Mouse (Mus musculus) urinary bladder, postnatal 25 days (tissue): ENCODE data around the gene Pskh1.
A peak's percentile ranks its signal among the peaks of the same experiment; 100 is the strongest.

Experiments used
- DNase-seq: peaks from one replicate; pipeline ENCODE4 v3.0.0; 2022; ENCODE audit warnings: low spot score

Pskh1 gene

DNA sequence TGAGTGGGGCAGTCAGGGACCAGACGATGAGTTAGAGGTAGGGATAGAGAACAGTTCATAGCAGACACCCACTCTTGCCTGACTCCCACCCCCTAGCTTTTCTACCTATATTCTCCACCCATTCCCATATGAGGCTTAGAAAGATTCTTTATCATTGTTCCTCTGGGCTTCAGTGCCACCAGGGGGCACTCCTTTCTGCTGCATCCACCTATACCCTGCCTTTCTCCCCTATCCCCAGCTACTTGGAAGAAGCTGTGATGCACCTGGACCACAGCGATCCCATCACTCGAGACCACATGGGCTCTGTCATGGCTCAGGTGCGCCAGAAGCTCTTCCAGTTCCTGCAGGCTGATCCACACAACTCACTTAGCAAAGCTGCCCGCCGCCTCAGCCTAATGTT lies 7.8 kb upstream of the Pskh1 start:
- no peak for DNase-seq

DNA sequence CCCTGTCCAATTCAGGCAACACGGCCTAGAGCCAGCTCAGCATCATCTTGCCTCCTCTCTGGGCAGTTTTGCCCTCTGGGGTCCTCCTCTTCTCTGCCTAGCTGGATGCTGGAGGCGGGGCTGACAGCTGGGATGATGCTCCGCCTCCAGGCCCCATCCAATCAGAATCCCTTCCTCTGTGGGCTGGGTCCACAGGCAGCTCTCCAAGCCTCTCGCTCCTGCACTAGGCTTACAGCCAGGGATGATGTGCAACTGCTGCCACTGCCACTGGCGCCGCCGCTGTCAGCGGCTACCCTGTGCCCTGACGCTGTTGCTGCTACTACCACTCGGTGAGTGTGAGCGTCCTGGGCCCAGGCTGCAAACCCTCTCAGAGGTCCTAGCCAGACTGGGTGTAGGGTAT lies 6.9 kb upstream of the Pskh1 start, which contains the start of gene Nrn1l:
Gene Nrn1l, plus strand, starts transcription at position 229 of the 400 bp plus-strand sequence.
- DNase-seq: peak; percentile 39

DNA sequence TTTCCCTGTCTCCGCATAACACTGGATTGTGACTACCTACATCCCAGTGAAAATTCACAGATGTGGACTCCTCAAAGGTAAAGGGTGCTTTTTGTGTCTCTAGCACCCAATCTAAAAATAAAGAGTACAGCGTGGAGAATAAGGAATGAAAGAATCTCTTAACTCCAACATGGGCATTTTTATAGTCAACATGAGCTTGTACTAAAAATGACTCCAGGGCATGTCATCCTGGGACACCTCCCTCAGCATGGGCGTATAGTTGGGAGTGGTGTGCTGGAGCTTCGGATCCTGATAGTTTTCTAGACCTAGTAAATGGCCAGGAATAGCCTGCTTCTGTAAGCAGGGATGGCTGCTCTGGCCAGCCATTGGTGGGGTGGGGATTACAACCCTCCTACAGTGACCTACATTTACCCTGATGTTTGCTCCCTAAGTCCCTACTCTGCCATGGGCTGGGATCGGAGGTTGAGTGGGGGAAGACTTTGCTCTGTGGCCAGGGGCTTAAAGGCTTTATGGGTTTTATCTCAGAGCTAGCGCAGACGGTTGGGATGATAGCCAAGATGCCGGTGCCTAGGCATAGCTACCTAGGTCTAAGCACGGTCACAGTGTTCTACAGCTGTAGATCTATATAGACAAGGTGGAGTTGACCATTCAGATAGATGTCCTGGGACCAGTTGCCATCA lies 2.3 kb upstream of the Pskh1 start:
- no peak for DNase-seq

GRCm38 (mm10) chr8:105900941-105901616 lies 838 bp downstream of the Pskh1 start:
- no peak for DNase-seq

DNA sequence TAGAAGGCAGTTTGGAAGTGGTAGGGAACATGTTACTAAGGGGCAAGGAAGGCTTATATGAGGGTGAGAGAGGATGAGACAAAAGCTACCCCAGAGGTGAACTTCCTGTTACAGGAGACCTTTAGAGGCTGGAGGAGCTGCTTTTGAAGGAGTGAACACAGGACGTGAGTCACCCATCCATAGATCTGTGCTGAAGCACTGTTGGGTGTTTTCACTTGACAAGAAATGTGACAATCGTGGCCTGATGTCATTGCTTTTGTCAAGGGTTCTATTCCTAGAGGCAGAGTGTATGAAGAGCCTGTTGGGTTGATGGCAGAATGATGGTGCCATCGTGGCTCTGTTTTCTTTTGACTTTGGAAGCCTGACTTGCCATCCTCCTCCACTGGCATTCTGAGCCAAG lies 19.1 kb downstream of the Pskh1 start:
- no peak for DNase-seq

- DNase-seq: no peak
These were observed 24.9 kb downstream of the Pskh1 start for GRCm38 (mm10) chr8:105925123-105925522.

- DNase-seq: peak; percentile 87
These were observed 30.4 kb downstream of the Pskh1 start for GRCm38 (mm10) chr8:105930602-105931001.

DNA sequence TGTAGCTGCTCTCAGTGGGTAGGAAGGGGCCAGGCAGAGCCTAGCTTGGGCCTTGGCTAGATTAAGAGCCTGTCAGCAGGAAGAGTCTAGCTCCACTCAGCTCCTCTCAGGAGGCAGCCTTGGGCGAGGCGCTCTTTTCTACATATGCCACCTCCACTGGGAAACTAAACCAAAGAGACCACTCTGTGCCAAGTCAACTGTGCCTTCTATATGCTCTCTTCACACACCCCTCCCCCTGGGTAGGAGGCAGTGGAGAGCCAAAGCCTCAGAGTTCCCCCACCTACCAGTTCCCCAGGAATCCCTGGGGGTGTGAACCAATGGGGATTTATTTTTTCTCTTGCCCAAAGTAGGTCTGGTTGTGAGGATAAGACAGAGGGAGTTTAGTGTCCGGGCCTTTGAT lies 31.0 kb downstream of the Pskh1 start:
- DNase-seq: no peak

DNA sequence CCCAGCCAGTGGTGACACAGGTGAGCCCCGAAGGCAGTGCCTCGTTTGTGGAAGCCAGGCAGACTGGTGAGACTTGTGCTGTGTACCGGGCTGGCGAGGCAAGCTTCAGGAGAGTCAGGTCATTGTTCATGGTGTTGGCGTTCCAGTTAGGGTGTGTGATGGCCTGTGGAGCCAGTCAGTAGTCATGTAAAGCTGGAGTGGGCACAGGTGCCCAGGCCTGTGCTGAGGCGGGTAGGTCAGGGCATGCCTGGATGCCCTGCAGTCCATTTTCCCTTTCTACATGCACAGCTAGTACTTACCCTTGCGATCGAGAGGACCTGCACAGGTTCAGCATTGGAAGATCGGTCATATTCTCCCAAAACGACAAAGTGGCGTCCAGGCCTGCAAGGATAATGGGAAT lies 32.3 kb downstream of the Pskh1 start:
- DNase-seq: no peak

DNA sequence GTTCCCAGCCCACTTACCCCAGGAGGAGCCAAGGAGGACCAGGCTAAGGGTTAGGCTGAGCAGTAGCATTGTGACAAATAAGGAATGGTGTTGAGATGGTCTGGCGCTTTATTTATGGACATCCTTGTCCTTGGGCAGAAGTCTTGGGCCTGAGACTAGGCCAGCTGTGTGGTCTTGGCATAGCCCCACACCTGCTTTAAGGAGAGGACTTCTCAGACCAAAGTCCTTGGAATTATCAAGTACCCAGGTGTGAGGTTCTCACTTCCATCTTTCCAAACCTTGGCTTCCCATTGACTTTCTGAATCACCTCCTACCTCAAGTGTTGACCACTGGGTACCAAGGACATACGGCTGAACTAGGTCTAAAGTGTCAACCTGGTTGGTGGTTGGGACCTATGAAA lies 33.5 kb downstream of the Pskh1 start, which contains the start of gene Ctrl:
Gene Ctrl, minus strand, starts transcription at position 101 of the 400 bp plus-strand sequence.
- no peak for DNase-seq

GRCm38 (mm10) chr8:105935105-105935504 lies 34.9 kb downstream of the Pskh1 start:
- no peak for DNase-seq

DNA sequence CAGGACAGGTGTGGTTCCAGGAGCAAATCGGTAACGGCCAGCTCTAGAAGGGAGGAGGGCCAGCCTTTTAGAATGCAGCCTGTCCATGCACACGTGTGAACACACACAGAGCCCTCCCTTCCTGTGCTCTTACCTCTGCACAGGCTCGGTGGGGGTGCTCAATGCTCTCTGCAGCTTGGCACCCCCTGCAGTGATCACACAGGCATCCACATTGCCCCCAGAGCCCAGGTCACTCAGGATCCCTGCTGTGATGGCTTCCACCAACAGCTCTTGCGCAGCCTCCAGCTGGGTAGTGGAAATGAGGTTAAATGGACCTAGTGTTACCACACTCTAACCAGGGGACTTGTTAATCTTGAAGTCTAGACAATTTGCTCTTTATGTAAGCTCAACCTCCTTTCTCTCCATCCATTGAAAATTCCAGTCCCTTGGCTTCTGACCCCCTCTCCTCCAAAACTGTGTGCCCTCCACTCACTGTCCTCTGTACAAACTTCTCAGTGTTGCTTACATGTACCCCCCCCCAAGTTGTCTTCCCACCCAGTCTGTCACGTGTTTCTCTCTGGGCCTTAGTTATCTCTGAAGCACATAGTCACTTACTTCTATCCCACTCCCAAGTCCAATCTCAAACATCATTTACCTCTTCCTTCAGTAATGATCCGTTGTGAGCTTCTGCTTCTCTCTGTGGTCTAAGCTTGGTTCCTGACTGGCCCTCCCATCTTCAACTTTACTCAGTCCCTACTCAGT lies 35.8 kb downstream of the Pskh1 start:
- no peak for DNase-seq

DNA sequence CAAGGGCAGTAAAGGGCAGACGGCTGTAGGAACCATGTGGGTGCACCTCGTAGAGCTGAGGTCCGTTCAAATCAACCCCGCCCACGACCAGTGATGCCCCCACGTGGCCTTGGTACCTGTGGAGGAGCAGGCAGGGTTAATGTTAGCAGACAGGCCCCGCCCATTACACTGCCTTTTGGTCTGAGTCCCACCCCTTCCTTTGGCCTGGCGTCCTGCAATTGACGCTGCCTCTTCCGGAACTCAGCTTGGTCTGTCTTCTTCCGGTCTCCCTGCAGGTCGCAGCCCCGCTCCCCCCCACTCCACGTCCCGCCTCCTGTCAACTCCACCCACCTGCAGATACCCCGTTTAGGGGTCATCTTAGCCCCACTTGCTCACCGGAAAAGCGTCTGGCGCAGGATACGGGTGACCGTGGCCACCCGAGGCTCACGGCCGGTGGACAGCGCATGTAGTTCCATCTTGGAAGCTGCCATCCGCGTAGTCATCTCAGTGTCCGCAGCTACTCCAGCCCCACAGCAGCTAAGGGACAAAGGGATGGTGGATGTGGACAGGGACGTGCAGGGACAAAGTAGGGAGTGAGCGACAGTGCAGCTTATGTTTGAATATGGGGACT lies 36.7 kb downstream of the Pskh1 start:
- DNase-seq: peak; percentile 75

DNA sequence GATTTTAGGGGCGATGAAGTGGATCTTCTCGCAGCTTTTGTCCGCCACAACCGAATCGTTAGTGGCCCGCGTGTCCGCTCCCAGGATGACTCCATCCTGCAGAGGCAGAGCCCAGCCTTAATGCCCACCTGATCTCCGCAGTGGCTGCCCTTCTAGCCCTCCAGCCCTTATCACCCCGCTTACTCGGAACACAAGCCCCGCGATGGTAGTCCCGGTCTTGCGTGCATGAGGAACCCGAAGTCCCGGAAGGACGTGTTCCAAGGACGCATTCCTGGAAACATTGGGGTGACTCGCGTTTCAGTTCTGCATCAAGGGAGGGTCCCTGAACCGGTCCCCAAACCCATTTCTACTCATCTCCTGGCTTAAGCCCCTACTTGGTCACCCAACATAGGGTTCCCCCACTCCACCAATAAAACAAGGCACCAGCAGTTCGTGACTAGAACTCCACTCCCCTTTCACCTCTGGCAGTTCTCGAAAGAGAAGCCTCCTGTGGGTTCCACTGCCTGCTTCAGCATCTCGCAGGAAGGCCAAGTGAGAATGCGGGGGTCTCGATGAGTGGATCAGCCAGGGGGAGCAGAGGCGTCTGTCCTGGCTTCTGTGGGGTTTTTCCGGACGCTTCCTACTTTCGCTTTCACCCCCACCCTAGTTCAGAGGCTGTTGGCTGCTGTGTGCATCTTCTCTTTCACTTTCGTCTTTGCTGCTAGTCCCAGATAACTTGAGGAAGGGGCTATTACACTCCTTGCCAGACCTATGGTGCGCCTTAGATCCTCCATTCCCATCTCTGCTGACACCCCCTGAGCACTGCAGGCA lies 37.5 kb downstream of the Pskh1 start:
- peak; percentile 40 for DNase-seq

DNA sequence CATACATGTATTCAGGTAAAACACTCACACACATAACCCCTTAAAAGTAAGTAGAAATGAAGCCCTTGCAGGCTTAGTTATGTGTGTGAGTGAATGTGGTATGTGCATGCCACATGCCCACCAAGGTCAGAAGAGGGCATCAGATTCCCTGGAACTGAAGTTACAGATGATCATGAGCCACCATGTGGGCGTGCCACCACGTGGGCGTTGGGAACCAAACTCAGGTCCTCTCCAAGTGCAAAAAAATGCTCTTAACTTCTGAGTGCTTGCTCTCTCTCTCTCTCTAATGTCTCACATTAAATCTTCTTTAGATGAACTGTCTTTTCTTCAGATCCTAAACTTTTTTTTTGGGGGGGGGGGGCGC lies 38.0 kb downstream of the Pskh1 start, which contains the start of gene Psmb10:
Gene Psmb10, minus strand, starts transcription at position 139 of the 364 bp plus-strand sequence.
- DNase-seq: no peak

DNA sequence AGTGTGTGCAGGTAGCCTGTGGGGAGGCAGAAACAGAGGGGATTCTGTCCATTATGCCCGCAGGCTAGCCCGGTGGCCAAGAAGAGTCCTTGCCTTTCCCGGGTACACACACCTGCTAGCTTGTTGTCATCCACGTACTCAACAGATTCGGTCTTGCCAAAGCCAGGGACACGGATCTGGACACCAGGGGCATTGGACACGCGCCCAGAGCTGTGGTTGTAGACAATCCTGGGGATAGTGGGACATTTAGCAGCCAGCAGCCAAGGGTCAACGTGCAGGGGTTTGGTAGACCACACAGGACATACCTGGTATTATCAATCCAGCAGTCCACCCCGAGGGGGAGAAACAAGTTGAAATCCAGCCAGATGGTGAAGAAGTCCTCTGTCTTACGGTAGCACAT lies 41.8 kb downstream of the Pskh1 start:
- DNase-seq: no peak

GRCm38 (mm10) chr8:105942542-105942941 lies 42.3 kb downstream of the Pskh1 start:
- no peak for DNase-seq

DNA sequence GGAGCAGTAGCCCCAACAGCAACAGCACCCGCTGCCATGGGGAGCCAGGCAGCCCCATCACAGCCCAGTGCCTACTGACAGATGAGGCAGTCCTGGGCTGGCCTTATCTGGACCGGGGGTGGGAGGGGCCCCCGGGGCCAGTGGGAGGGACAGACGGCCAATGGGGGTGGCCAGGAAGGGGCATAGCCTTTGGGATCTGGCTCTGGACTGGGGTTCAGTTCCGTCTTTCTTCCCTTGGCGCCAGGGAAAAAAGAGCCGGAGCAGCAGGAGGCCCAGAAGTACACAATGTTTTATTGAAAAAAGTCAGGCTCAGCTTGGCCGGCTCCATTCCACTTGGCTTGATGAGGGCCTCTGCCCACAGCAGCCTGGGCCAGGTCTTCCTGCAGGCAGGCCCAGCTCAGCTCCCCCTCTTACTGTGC lies 43.1 kb downstream of the Pskh1 start, which contains the start of gene Lcat:
Gene Lcat, minus strand, starts transcription at position 62 of the 419 bp plus-strand sequence.
- no peak for DNase-seq

DNA sequence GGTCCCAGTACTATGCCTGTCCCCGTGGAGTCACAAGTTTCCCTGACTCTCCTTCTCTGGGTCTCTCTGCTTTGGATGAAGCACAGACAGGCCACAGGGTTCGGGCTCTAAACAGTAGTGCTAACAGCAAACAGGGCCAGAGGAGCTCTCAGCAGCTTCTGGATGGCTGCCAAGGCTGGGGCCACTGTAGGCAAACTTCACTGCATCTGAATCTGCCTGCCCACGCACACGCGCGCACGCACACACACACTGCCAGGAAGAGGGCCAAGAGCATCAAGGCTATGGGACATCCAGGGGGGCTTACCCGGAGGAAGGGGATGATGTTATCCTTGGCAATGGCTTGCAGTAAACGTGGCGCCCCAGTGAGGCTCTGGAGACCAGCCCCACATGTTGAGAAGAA lies 49.1 kb downstream of the Pskh1 start:
- DNase-seq: no peak

GRCm38 (mm10) chr8:105951057-105951659 lies 50.9 kb downstream of the Pskh1 start:
- DNase-seq: no peak

- DNase-seq: no peak
These were observed 56.3 kb downstream of the Pskh1 start for GRCm38 (mm10) chr8:105956556-105956955.
